Mouse (Mus musculus): Measurements from ENCODE around the gene 2200002D01Rik. TPM values are rescaled to one million over a fixed set of nuclear protein-coding genes. Genes with fewer than 3 reads are reported as not detected.

Gene 2200002D01Rik
- polyA plus RNA-seq, 1 experiment, result not detected

GRCm38 (mm10) chr7:29290691-29291485, 42.6 kb upstream of the 2200002D01Rik start:
- Histone ChIP-seq H3K4me1 (ENCODE audit: control insufficient read depth, insufficient read depth, low read length) (no peaks in the 10 kb centered on the region), H3K4me3 (ENCODE audit: insufficient read depth, low read length) (no peak overlapping the region), H3K27ac (ENCODE audit: insufficient read depth, low read depth, low read length) (no peak overlapping the region)
- no peak for TF ChIP-seq CTCF (IDR thresholded peaks at IDR 0.05; ENCODE audit: low read depth, low read length)
- TF ChIP-seq POLR2A (IDR thresholded peaks at IDR 0.05; ENCODE audit: borderline replicate concordance, low read depth, low read length), result no peak

GRCm38 (mm10) chr7:29289856-29290255, 41.6 kb upstream of the 2200002D01Rik start:
- TF ChIP-seq CTCF (IDR thresholded peaks at IDR 0.05; ENCODE audit: low read depth, low read length) (no peak), POLR2A (IDR thresholded peaks at IDR 0.05; ENCODE audit: borderline replicate concordance, low read depth, low read length) (no peak)
- Histone ChIP-seq H3K4me1 (ENCODE audit: control insufficient read depth, insufficient read depth, low read length) (no peaks in the 10 kb centered on the region), H3K4me3 (ENCODE audit: insufficient read depth, low read length) (no peak overlapping the region), H3K27ac (ENCODE audit: insufficient read depth, low read depth, low read length) (no peak overlapping the region)

DNA sequence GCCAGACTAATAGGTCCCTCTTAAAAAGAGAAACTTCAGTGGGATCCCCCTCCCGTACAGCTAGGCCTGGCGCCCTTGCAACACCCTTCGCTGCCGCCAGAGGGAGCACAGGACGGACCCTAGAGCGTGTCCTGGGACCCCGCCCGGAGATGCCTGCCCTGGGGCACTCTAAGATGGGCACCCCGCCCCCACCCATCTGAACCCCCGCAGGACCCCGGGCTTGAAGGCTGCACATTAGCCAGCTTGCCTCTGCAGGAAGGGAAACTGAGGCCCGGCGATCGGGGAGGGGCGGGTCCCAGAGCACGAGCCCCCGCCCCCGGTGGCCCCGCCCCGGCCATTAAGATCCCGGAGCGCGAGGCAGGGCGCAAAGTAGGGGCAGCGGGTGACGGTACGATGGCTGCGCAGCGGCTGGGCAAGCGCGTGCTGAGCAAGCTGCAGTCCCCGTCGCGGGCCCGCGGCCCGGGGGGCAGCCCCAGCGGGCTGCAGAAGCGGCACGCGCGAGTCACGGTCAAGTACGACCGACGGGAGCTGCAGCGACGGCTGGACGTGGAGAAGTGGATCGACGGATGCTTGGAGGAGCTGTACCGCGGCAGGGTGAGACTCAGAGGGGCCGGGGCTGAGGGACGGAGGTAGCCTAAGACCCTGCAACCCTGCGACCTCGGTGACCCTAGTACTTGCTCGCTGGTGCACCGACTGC, 40.8 kb upstream of the 2200002D01Rik start, which contains the start of gene Ppp1r14a:
Gene Ppp1r14a (plus strand): TSS at position 367 of the 697 bp plus-strand sequence.
- H3K27ac ChIP-seq (ENCODE audit: insufficient read depth, low read depth, low read length), result no peak within 1 kb of the TSS

DNA sequence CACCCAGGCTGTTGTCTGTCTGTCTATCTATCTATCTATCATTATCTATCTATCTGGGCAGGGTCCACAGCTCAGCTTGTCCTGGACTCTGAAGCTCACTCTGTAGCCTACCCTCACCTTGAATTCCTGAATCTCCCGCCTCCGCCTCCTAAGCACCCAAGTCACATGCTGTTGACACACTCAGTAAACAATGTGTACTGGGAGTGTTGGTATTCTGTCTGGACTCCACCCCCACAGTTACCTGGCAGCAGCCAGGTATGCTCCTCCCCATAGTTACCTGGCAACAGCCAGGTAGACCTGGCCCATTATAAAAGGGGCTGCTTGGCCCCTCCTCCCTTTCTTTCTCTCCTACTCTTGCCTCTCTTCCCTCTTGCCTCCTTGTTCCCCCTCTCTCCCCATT, 39.8 kb upstream of the 2200002D01Rik start:
- TF ChIP-seq CTCF (IDR thresholded peaks at IDR 0.05; ENCODE audit: low read depth, low read length) (no peak), POLR2A (IDR thresholded peaks at IDR 0.05; ENCODE audit: borderline replicate concordance, low read depth, low read length) (no peak)
- H3K4me3 ChIP-seq (ENCODE audit: insufficient read depth, low read length), result no peak overlapping the region
- H3K27ac ChIP-seq (ENCODE audit: insufficient read depth, low read depth, low read length), result no peak overlapping the region
- no peaks in the 10 kb centered on the region for H3K4me1 ChIP-seq (ENCODE audit: control insufficient read depth, insufficient read depth, low read length)

More for the DNA sequence above, 40.8 kb upstream of the 2200002D01Rik start, which contains the start of gene Ppp1r14a:
- Histone ChIP-seq H3K4me3 (ENCODE audit: insufficient read depth, low read length) (peak within 1 kb of the TSS; percentile 44), H3K4me1 (ENCODE audit: control insufficient read depth, insufficient read depth, low read length) (no peaks in the 10 kb centered on the region)
- TF ChIP-seq CTCF (IDR thresholded peaks at IDR 0.05; ENCODE audit: low read depth, low read length) (peak; percentile 86), POLR2A (IDR thresholded peaks at IDR 0.05; ENCODE audit: borderline replicate concordance, low read depth, low read length) (no peak)

DNA sequence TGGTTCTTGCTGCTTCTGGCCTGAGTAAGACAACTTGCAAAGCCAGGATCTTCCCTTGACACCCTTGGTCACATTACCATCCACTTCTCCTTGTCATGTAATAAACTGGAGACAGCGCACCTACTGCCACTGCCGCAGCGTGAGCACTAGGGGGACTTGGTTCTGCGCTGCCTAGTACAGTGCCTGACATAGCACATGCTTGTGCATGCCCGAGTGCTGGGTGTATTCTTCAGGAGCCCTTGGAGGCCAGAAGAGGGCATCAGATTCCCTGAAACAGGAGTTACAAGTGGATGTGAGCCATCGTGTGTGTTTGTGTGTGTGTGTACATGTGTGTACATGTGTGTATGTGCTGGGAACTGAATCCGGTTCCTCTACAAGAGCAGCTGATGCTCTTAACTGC, 39.2 kb upstream of the 2200002D01Rik start:
- TF ChIP-seq POLR2A (IDR thresholded peaks at IDR 0.05; ENCODE audit: borderline replicate concordance, low read depth, low read length), result no peak
- TF ChIP-seq CTCF (IDR thresholded peaks at IDR 0.05; ENCODE audit: low read depth, low read length), result no peak

GRCm38 (mm10) chr7:29284523-29284922, 36.3 kb upstream of the 2200002D01Rik start:
- Histone ChIP-seq H3K27ac (ENCODE audit: insufficient read depth, low read depth, low read length) (no peak overlapping the region), H3K4me1 (ENCODE audit: control insufficient read depth, insufficient read depth, low read length) (no peaks in the 10 kb centered on the region), H3K4me3 (ENCODE audit: insufficient read depth, low read length) (no peak overlapping the region)
- no peak for TF ChIP-seq POLR2A (IDR thresholded peaks at IDR 0.05; ENCODE audit: borderline replicate concordance, low read depth, low read length)
- TF ChIP-seq CTCF (IDR thresholded peaks at IDR 0.05; ENCODE audit: low read depth, low read length), result no peak

More for the DNA sequence above, 39.2 kb upstream of the 2200002D01Rik start:
- H3K4me1 ChIP-seq (ENCODE audit: control insufficient read depth, insufficient read depth, low read length), result no peaks in the 10 kb centered on the region
- no peak overlapping the region for H3K4me3 ChIP-seq (ENCODE audit: insufficient read depth, low read length)
- H3K27ac ChIP-seq (ENCODE audit: insufficient read depth, low read depth, low read length), result no peak overlapping the region

DNA sequence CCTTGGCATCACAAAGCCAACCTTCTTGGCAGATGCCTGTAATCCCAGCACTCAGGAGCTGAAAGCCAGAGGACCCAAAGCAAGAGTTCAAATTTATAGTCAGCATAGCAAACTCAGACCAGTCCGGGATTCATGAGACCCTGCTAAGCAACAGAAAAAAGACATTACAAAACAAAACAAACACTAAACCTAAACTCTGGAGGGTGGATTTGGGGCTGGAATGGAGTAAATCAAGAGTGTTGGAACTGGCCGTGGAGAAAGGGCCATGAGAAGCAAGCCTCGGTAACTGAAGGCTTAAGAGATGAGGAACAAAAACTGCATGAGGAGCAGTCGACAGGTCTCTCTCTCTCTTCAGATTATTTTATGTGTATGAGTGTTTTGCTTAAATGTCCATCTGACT, 35.6 kb upstream of the 2200002D01Rik start:
- no peak for TF ChIP-seq CTCF (IDR thresholded peaks at IDR 0.05; ENCODE audit: low read depth, low read length)
- Histone ChIP-seq H3K4me3 (ENCODE audit: insufficient read depth, low read length) (no peak overlapping the region), H3K27ac (ENCODE audit: insufficient read depth, low read depth, low read length) (no peak overlapping the region), H3K4me1 (ENCODE audit: control insufficient read depth, insufficient read depth, low read length) (no peaks in the 10 kb centered on the region)

GRCm38 (mm10) chr7:29282074-29282554, 33.8 kb upstream of the 2200002D01Rik start:
- H3K4me3 ChIP-seq (ENCODE audit: insufficient read depth, low read length), result peak overlapping the region; percentile 51
- no peak overlapping the region for H3K27ac ChIP-seq (ENCODE audit: insufficient read depth, low read depth, low read length)
- TF ChIP-seq POLR2A (IDR thresholded peaks at IDR 0.05; ENCODE audit: borderline replicate concordance, low read depth, low read length), result no peak
- TF ChIP-seq CTCF (IDR thresholded peaks at IDR 0.05; ENCODE audit: low read depth, low read length), result no peak

GRCm38 (mm10) chr7:29281201-29282073, 33.2 kb upstream of the 2200002D01Rik start, which contains the start of gene Spint2:
TSS of gene Spint2 (minus strand) at chr7:29281912.
- peak within 1 kb of the TSS; percentile 51 for H3K4me3 ChIP-seq (ENCODE audit: insufficient read depth, low read length)
- H3K27ac ChIP-seq (ENCODE audit: insufficient read depth, low read depth, low read length), result no peak within 1 kb of the TSS
- H3K4me1 ChIP-seq (ENCODE audit: control insufficient read depth, insufficient read depth, low read length), result peaks cover 5% of the 10 kb centered on the region
- TF ChIP-seq CTCF (IDR thresholded peaks at IDR 0.05; ENCODE audit: low read depth, low read length), result no peak
- TF ChIP-seq POLR2A (IDR thresholded peaks at IDR 0.05; ENCODE audit: borderline replicate concordance, low read depth, low read length), result no peak

More at GRCm38 (mm10) chr7:29282074-29282554, 33.8 kb upstream of the 2200002D01Rik start:
- H3K4me1 ChIP-seq (ENCODE audit: control insufficient read depth, insufficient read depth, low read length), result no peaks in the 10 kb centered on the region

All from bone marrow macrophage, adult 2 months (primary cell).